Mouse (Mus musculus) lung, postnatal 0 days (tissue): Measurements from ENCODE around the gene Enox1. TPM values are rescaled to one million over a fixed set of nuclear protein-coding genes. Genes with fewer than 3 reads are reported as not detected.

Experiments used
- ATAC-seq: fragments of 200-750 bp; cut with Nextera tagmentation; 2 replicates; pipeline ENCODE4 v1.8.0; 2017; ENCODE audit warnings: moderate library complexity
- DNase-seq: peaks from one replicate; pipeline ENCODE4 v3.0.0-alpha.2; 2016; ENCODE audit warnings: low spot score
- H3K27ac ChIP-seq: fragments of 300-500 bp; sonication (generic); 2 replicates; pipeline ENCODE4 v1.5.1; 2014; ENCODE audit warnings: antibody characterized with exemption, mild to moderate bottlenecking, low read length, mixed read lengths
- H3K27me3 ChIP-seq: fragments of 300-500 bp; sonication (generic); replicated peaks from 2 replicates; pipeline ENCODE4 v1.6.1; 2014; ENCODE audit warnings: low read length, mixed read lengths; ENCODE audit not compliant: insufficient read depth
- H3K36me3 ChIP-seq: fragments of 300-500 bp; sonication (generic); 2 replicates; pipeline ENCODE4 v1.6.1; 2014; ENCODE audit warnings: low read length, mixed read lengths; ENCODE audit not compliant: insufficient read depth
- H3K4me1 ChIP-seq: fragments of 300-500 bp; sonication (generic); 2 replicates; pipeline ENCODE4 v1.6.1; 2014; ENCODE audit warnings: antibody characterized with exemption, low read depth, low read length, mixed read lengths; ENCODE audit not compliant: insufficient read depth
- H3K4me2 ChIP-seq: fragments of 300-500 bp; sonication (generic); replicated peaks from 2 replicates; pipeline ENCODE4 v1.6.1; 2014; ENCODE audit warnings: low read depth, mild to moderate bottlenecking, low read length, moderate library complexity, mixed read lengths
- H3K4me3 ChIP-seq: fragments of 300-500 bp; sonication (generic); 2 replicates; pipeline ENCODE4 v1.5.1; 2014; ENCODE audit warnings: low read depth, low read length
- H3K9ac ChIP-seq: fragments of 300-500 bp; sonication (generic); replicated peaks from 2 replicates; pipeline ENCODE4 v1.6.1; 2014; ENCODE audit warnings: low read depth, mild to moderate bottlenecking
- H3K9me3 ChIP-seq: fragments of 300-500 bp; sonication (generic); 2 replicates; pipeline ENCODE4 v1.6.1; 2016; ENCODE audit warnings: low read length, mixed read lengths
- CTCF ChIP-seq: IDR thresholded peaks from 2 replicates; pipeline ENCODE4 v1.5.1; 2016; ENCODE audit warnings: antibody characterized with exemption, mild to moderate bottlenecking
- EP300 ChIP-seq: IDR thresholded peaks from 2 replicates; pipeline ENCODE4 v1.6.1; 2016; ENCODE audit warnings: antibody characterized with exemption, mild to moderate bottlenecking, control low read depth
- WGBS: fragments of 180-500 bp; shearing (Covaris S2); extraction: QIAGEN DNeasy Blood & Tissue Kit; methylation state at CpG from one replicate; pipeline ENCODE4 v1.1.7; 2014; 5-methylcytosine and 5-hydroxymethylcytosine counted together
- polyA plus RNA-seq: library from polyadenylated mRNA; unstranded; fragments of >200 nt; fragmentation: Nextera tagmentation; extraction: Ambion mirVana; gene quantifications from 2 replicates; pipeline ENCODE4 v1.2.1, GENCODE M21; 2015

Enox1 gene
- polyA plus RNA-seq, 1 experiment from 2014 or later: 1.5 TPM

- Histone ChIP-seq H3K27ac (no peak overlapping the region), H3K9ac (no peak overlapping the region), H3K4me2 (no peak overlapping the region), H3K36me3 (no peaks in the 10 kb centered on the region), H3K4me3 (no peak overlapping the region), H3K9me3 (no peaks in the 10 kb centered on the region), H3K4me1 (no peaks in the 10 kb centered on the region), H3K27me3 (no peaks in the 10 kb centered on the region)
- DNase-seq (no peak), ATAC-seq (no peak)
- TF ChIP-seq CTCF (no peak), EP300 (no peak)
- WGBS: 71% methylated on average over 18 of the region's 18 CpGs
Observed at GRCm38 (mm10) chr14:77577481-77578251, 421.1 kb downstream of the Enox1 start.

DNA sequence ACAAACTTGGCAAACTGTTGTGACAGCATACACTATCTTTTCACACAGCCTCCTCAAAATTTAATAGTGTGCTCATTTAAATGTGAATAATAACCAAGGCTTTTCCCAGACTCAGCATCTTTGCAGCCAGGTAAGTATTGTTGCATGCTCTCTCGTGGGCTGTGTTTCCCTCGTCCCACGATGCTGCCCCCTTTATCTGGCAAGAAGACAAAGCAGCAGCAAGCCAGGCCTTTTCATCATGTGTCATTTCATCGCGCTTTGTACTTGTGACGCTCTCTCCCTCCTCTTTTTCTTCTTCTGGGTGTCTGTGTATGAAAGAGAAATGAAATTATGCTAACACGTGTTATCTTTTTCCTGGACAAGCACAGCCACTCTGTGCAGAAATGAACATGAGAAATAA lies 421.8 kb downstream of the Enox1 start:
- no peaks in the 10 kb centered on the region for H3K27me3 ChIP-seq
- no peaks in the 10 kb centered on the region for H3K36me3 ChIP-seq
- H3K9me3 ChIP-seq: no peaks in the 10 kb centered on the region
- no peaks in the 10 kb centered on the region for H3K4me1 ChIP-seq
- no peak for DNase-seq
- no peak overlapping the region for H3K4me3 ChIP-seq
- no peak overlapping the region for H3K27ac ChIP-seq
- H3K9ac ChIP-seq: no peak overlapping the region
- H3K4me2 ChIP-seq: no peak overlapping the region
- 50% methylated on average over 7 of the region's 7 CpGs for WGBS
- ATAC-seq: no peak
- TF ChIP-seq CTCF (no peak), EP300 (no peak)

GRCm38 (mm10) chr14:77580106-77580936 lies 423.8 kb downstream of the Enox1 start:
- H3K4me2 ChIP-seq: peak overlapping the region; percentile 20; the same call in 1 of the 2 replicates
- H3K27ac ChIP-seq: no peak overlapping the region

GRCm38 (mm10) chr14:77580937-77581270 lies 424.3 kb downstream of the Enox1 start:
- no peaks in the 10 kb centered on the region for H3K4me1 ChIP-seq
- 48% methylated on average over 5 of the region's 5 CpGs for WGBS
- no peak overlapping the region for H3K4me3 ChIP-seq
- TF ChIP-seq EP300 (no peak), CTCF (no peak)
- H3K36me3 ChIP-seq: no peaks in the 10 kb centered on the region
- peak; percentile 17; the same call in 1 of the 2 replicates for ATAC-seq
- H3K4me2 ChIP-seq: peak overlapping the region; percentile 20; the same call in 1 of the 2 replicates
- H3K27me3 ChIP-seq: no peaks in the 10 kb centered on the region
- H3K9me3 ChIP-seq: no peaks in the 10 kb centered on the region
- no peak overlapping the region for H3K27ac ChIP-seq
- no peak overlapping the region for H3K9ac ChIP-seq
- no peak for DNase-seq

More at GRCm38 (mm10) chr14:77580106-77580936, 423.8 kb downstream of the Enox1 start:
- peak; percentile 11; the same call in 1 of the 2 replicates for ATAC-seq
- H3K4me1 ChIP-seq: no peaks in the 10 kb centered on the region
- H3K27me3 ChIP-seq: no peaks in the 10 kb centered on the region
- TF ChIP-seq EP300: no peak
- TF ChIP-seq CTCF: no peak
- 52% methylated on average over 14 of the region's 14 CpGs for WGBS
- no peaks in the 10 kb centered on the region for H3K9me3 ChIP-seq
- no peaks in the 10 kb centered on the region for H3K36me3 ChIP-seq
- H3K9ac ChIP-seq: no peak overlapping the region
- H3K4me3 ChIP-seq: no peak overlapping the region
- peak; percentile 26 for DNase-seq

DNA sequence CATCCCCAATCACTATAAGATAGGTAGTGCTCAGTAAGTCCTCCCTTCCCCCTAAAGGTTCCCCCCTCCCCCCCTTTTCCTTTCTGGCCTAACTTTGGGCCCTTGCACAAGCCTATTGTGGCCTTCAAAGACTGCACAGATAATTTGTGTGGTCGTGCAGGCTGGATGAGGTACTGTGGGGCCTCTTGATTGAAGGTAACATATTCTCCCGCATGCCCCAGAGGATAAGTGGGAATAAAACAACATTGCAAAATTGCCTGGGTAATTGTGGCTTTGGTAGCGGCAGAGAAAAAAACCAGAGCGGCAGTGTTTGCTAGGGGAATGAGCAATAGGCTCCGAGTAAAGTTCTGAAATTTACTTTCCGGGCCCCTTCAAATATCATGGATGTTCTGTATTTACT lies 425.1 kb downstream of the Enox1 start:
- Histone ChIP-seq H3K9ac (no peak overlapping the region), H3K4me1 (no peaks in the 10 kb centered on the region), H3K4me2 (no peak overlapping the region), H3K27me3 (no peaks in the 10 kb centered on the region), H3K27ac (no peak overlapping the region), H3K9me3 (no peaks in the 10 kb centered on the region), H3K36me3 (no peaks in the 10 kb centered on the region), H3K4me3 (no peak overlapping the region)
- TF ChIP-seq EP300 (no peak), CTCF (no peak)
- no peak for DNase-seq
- WGBS: 67% methylated on average over 6 of the region's 6 CpGs
- no peak for ATAC-seq

GRCm38 (mm10) chr14:77584426-77584825 lies 427.9 kb downstream of the Enox1 start:
- 66% methylated on average over 5 of the region's 5 CpGs for WGBS
- H3K27ac ChIP-seq: no peak overlapping the region
- no peak for ATAC-seq
- H3K9me3 ChIP-seq: no peaks in the 10 kb centered on the region
- H3K4me1 ChIP-seq: no peaks in the 10 kb centered on the region
- H3K4me2 ChIP-seq: no peak overlapping the region
- no peak for DNase-seq
- H3K36me3 ChIP-seq: no peaks in the 10 kb centered on the region
- H3K9ac ChIP-seq: no peak overlapping the region
- no peak for TF ChIP-seq EP300
- no peak for TF ChIP-seq CTCF
- no peak overlapping the region for H3K4me3 ChIP-seq
- H3K27me3 ChIP-seq: no peaks in the 10 kb centered on the region
